Mouse (Mus musculus): ENCODE results near the gene Mamdc2.
"Not testable (repeated sequence)": the region's sequence is repeated elsewhere in the genome, so short reads cannot be mapped to it uniquely, and the experiment has no call there.

Gene Mamdc2

GRCm38 (mm10) chr19:23447988-23448497 is at the start of gene Mamdc2:
Mamdc2 (minus strand) TSS chr19:23448442.
- no peak for DNase-seq (ENCODE audit: low spot score in 2 of 2)

GRCm38 (mm10) chr19:23498011-23498410 is 49.8 kb upstream of the Mamdc2 start:
- DNase-seq (ENCODE audit: low spot score in 2 of 2): no peak

- DNase-seq (ENCODE audit: low spot score in 2 of 2): no peak
Observed at GRCm38 (mm10) chr19:23497171-23497917, 49.1 kb upstream of the Mamdc2 start.

- no peak for DNase-seq (ENCODE audit: low spot score in 2 of 2)
Observed at GRCm38 (mm10) chr19:23496536-23496935, 48.3 kb upstream of the Mamdc2 start.

- DNase-seq (ENCODE audit: low spot score in 2 of 2): peak; percentile 18 to 50
Observed at GRCm38 (mm10) chr19:23492663-23493062, 44.4 kb upstream of the Mamdc2 start.

GRCm38 (mm10) chr19:23490703-23491102 is 42.5 kb upstream of the Mamdc2 start:
- not testable (repeated sequence) for DNase-seq (ENCODE audit: low spot score in 2 of 2)

GRCm38 (mm10) chr19:23489780-23490179 is 41.5 kb upstream of the Mamdc2 start:
- no peak for DNase-seq (ENCODE audit: low spot score in 2 of 2)

- DNase-seq (ENCODE audit: low spot score in 2 of 2): no peak
Observed at GRCm38 (mm10) chr19:23487421-23487820, 39.2 kb upstream of the Mamdc2 start.

- DNase-seq (ENCODE audit: low spot score in 2 of 2): no peak
Observed at GRCm38 (mm10) chr19:23486631-23487270, 38.5 kb upstream of the Mamdc2 start.

GRCm38 (mm10) chr19:23485940-23486600 is 37.8 kb upstream of the Mamdc2 start:
- no peak for DNase-seq (ENCODE audit: low spot score in 2 of 2)

- not testable (repeated sequence) for DNase-seq (ENCODE audit: low spot score in 2 of 2)
Observed at GRCm38 (mm10) chr19:23482571-23482970, 34.3 kb upstream of the Mamdc2 start.

- DNase-seq (ENCODE audit: low spot score in 2 of 2): no peak
Observed at GRCm38 (mm10) chr19:23479597-23479967, 31.3 kb upstream of the Mamdc2 start.

GRCm38 (mm10) chr19:23478895-23479596 is 30.8 kb upstream of the Mamdc2 start:
- DNase-seq (ENCODE audit: low spot score in 2 of 2): peak; percentile 26 to 30

- DNase-seq (ENCODE audit: low spot score in 2 of 2): no peak
Observed at GRCm38 (mm10) chr19:23477826-23478225, 29.6 kb upstream of the Mamdc2 start.

GRCm38 (mm10) chr19:23467866-23468265 is 19.6 kb upstream of the Mamdc2 start:
- no peak for DNase-seq (ENCODE audit: low spot score in 2 of 2)

- no peak for DNase-seq (ENCODE audit: low spot score in 2 of 2)
Observed at GRCm38 (mm10) chr19:23467011-23467410, 18.8 kb upstream of the Mamdc2 start.

- no peak for DNase-seq (ENCODE audit: low spot score in 2 of 2)
Observed at GRCm38 (mm10) chr19:23457492-23457891, 9.2 kb upstream of the Mamdc2 start.

- no peak for DNase-seq (ENCODE audit: low spot score in 2 of 2)
Observed at GRCm38 (mm10) chr19:23451361-23451760, 3.1 kb upstream of the Mamdc2 start.

GRCm38 (mm10) chr19:23447221-23447987 is 838 bp downstream of the Mamdc2 start:
- DNase-seq (ENCODE audit: low spot score in 2 of 2): peak; percentile 7 to 14

- DNase-seq (ENCODE audit: low spot score in 2 of 2): no peak
Observed at GRCm38 (mm10) chr19:23444910-23445845, 3.1 kb downstream of the Mamdc2 start.
